Mouse (Mus musculus) heart, embryonic 13.5 days (tissue): ENCODE data around the gene Fabp7. TPM values are rescaled to one million over a fixed set of nuclear protein-coding genes. Genes with fewer than 3 reads are reported as not detected.

Source experiments
- ATAC-seq: fragments of 200-750 bp; cut with Nextera tagmentation; 2 replicates; pipeline ENCODE4 v1.8.0; 2017; ENCODE audit warnings: moderate TSS enrichment; ENCODE audit not compliant: insufficient number of reproducible peaks, low FRiP score, low TSS enrichment; ENCODE audit errors: extremely low read depth
- H3K27ac ChIP-seq: fragments of 300-500 bp; sonication (generic); replicated peaks from 2 replicates; pipeline ENCODE4 v1.5.1; 2015; ENCODE audit warnings: moderate library complexity, mild to moderate bottlenecking, inconsistent platforms
- H3K27me3 ChIP-seq: fragments of 300-500 bp; sonication (generic); replicated peaks from 2 replicates; pipeline ENCODE4 v1.6.1; 2015; ENCODE audit warnings: mild to moderate bottlenecking, inconsistent platforms
- H3K36me3 ChIP-seq: fragments of 300-500 bp; sonication (generic); 2 replicates; pipeline ENCODE4 v1.6.1; 2015; ENCODE audit warnings: mild to moderate bottlenecking, inconsistent platforms
- H3K4me1 ChIP-seq: fragments of 300-500 bp; sonication (generic); 2 replicates; pipeline ENCODE4 v1.6.1; 2015; ENCODE audit warnings: inconsistent platforms
- H3K4me2 ChIP-seq: fragments of 300-500 bp; sonication (generic); 2 replicates; pipeline ENCODE4 v1.6.1; 2015; ENCODE audit warnings: inconsistent platforms, mild to moderate bottlenecking, moderate library complexity
- H3K4me3 ChIP-seq: fragments of 300-500 bp; sonication (generic); 2 replicates; pipeline ENCODE4 v1.5.1; 2015; ENCODE audit warnings: moderate library complexity, mild to moderate bottlenecking, inconsistent platforms
- H3K9ac ChIP-seq: fragments of 300-500 bp; sonication (generic); 2 replicates; pipeline ENCODE4 v1.6.1; 2015; ENCODE audit warnings: inconsistent platforms, mild to moderate bottlenecking, moderate library complexity
- H3K9me3 ChIP-seq: fragments of 300-500 bp; sonication (generic); 2 replicates; pipeline ENCODE4 v1.6.1; 2016; ENCODE audit warnings: inconsistent platforms
- WGBS: fragments of 180-500 bp; shearing (Covaris S2); methylation state at CpG from one replicate; pipeline ENCODE4 v1.1.7; 2015; ENCODE audit warnings: mixed read lengths; 5-methylcytosine and 5-hydroxymethylcytosine counted together
- polyA plus RNA-seq: library from polyadenylated mRNA; unstranded; fragments of >200 nt; fragmentation: Nextera tagmentation; extraction: Ambion mirVana; gene quantifications from 2 replicates; pipeline ENCODE4 v1.2.1, GENCODE M21; 2015

Gene Fabp7
- polyA plus RNA-seq, 1 experiment from 2014 or later, result 4.2 TPM

DNA sequence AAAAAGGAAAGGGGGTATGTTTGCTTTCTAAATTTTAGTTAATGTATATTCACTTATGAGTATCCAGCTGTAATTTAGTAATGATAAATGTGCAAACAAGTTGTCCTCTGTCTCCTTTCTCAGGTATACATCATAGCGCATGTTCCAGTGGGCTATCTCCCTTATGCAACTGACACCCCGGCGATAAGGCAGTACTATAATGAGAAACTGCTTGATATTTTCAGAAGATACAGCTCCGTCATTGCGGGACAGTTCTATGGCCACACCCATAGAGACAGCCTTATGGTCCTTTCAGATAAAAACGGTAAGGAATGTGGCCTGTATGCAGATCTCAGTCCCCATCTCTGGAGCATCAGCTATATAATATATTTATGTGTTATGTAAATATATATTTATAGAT lies 23.1 kb downstream of the Fabp7 start:
- no peak for ATAC-seq
- Histone ChIP-seq H3K4me2 (no peak overlapping the region), H3K27ac (no peak overlapping the region), H3K4me1 (no peaks in the 10 kb centered on the region), H3K27me3 (no peaks in the 10 kb centered on the region), H3K36me3 (peaks cover 16% of the 10 kb centered on the region), H3K9me3 (no peaks in the 10 kb centered on the region), H3K4me3 (no peak overlapping the region), H3K9ac (no peak overlapping the region)
- 79% methylated on average over 6 of the region's 6 CpGs for whole genome bisulfite sequencing

DNA sequence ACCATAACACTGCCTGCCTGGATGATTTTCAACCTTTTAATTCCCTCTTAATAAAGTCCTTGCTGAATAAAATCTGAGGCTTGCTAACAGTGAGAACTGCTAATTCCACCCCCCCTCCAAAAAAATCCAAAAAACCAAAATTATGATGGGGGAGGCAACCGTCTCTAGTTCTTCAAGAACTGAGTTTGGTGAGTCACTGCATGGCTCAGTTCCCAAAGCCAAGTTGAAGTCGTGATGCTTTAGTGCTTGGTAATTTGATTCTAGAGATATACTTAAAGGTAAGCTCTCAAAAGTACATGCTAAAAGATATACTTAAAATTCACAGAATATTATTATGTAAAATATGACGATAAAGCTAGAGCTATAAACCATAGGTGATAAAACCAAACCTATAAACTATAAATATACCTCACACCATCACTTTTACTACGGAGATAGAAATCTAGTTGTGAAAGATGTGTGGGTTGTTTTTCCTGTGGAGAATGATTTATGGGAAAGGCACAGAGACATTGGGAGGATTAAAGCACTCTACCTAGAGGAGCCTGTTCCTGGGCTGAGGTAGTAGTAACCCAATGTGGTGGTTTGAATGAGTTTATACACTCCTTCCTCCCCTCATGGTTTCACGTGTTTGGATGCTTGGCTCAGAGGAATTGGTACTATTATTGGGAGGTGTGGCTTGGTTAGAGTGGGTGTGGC lies 27.6 kb downstream of the Fabp7 start:
- H3K9me3 ChIP-seq, result no peaks in the 10 kb centered on the region
- WGBS, result 78% methylated on average over 5 of the region's 5 CpGs

DNA sequence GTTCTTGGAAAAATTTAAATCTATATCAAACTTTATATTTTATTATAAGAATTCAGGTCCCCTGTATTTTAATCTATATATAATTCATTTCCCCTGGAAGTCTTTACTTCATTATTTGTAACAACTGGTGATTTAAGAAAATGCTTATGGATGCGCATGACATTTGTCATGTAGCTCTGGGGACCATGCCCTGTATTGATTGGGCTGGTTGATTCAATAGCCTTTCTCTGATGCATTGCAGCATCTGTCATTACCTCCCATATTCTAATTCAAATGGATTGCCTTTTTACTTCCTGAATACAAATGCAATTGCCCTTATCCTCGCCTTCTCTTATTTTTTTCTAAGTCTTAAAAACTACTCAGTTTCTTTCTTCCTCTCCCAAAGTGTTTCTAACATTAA lies 29.6 kb downstream of the Fabp7 start:
- H3K9ac ChIP-seq, result no peak overlapping the region
- no peaks in the 10 kb centered on the region for H3K9me3 ChIP-seq
- 0 out of 2 replicates have a peak, but pooled peaks cover 8% of the 10 kb centered on the region for H3K36me3 ChIP-seq
- ATAC-seq, result no peak
- H3K27ac ChIP-seq, result no peak overlapping the region
- H3K4me2 ChIP-seq, result no peak overlapping the region
- WGBS, result 72% methylated on average over 2 of the region's 2 CpGs
- no peaks in the 10 kb centered on the region for H3K27me3 ChIP-seq
- H3K4me1 ChIP-seq, result no peaks in the 10 kb centered on the region
- H3K4me3 ChIP-seq, result no peak overlapping the region

More for the DNA sequence above, 27.6 kb downstream of the Fabp7 start:
- H3K4me3 ChIP-seq, result no peak overlapping the region
- H3K9ac ChIP-seq, result no peak overlapping the region
- ATAC-seq, result no peak
- H3K27me3 ChIP-seq, result no peaks in the 10 kb centered on the region
- no peak overlapping the region for H3K27ac ChIP-seq
- H3K4me2 ChIP-seq, result no peak overlapping the region
- no peaks in the 10 kb centered on the region for H3K4me1 ChIP-seq
- H3K36me3 ChIP-seq, result peaks cover 14% of the 10 kb centered on the region; the same call in 1 of the 2 replicates

DNA sequence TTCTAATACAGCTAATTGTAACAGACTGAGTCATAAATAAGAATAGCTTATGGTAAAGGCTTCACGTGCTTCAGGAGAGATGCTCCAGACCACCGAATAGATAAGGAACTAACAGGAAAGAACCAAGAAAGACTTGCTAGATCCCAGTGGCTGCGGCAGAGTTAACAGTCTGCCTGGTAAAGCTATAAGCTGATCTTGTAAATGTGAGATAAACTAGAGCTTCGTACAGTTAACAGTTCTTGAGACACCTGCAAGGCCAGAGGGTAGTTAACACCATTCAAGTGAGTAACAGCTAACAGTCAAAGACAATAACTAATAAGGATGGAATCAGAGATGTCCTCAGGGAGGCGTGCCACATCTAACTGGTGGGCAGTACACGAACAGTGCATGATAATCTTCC lies 31.2 kb downstream of the Fabp7 start:
- H3K4me3 ChIP-seq, result no peak overlapping the region
- no peaks in the 10 kb centered on the region for H3K27me3 ChIP-seq
- no peak overlapping the region for H3K9ac ChIP-seq
- no peaks in the 10 kb centered on the region for H3K4me1 ChIP-seq
- H3K4me2 ChIP-seq, result no peak overlapping the region
- WGBS, result 61% methylated on average over 6 of the region's 6 CpGs
- no peak for ATAC-seq
- 0 out of 2 replicates have a peak, but pooled peaks cover 7% of the 10 kb centered on the region for H3K36me3 ChIP-seq
- no peaks in the 10 kb centered on the region for H3K9me3 ChIP-seq
- no peak overlapping the region for H3K27ac ChIP-seq

DNA sequence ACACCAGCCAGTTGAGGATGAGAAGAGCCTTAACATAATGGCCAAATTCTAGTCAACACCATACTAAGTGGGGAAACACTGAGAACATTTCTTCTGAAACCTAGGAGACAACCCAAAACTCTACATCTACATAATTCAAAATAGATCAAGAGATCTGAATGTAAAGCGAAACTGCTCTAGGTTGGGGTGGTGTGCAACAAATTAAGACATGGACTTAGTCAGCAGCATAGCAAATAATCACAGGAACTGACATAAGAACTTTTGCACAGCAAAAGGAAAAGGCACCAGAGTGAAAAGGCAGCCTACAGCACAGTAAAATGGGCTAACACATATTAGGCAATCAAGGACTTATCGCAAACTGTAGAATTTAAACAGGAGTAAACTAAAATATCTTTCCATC lies 34.5 kb downstream of the Fabp7 start:
- Histone ChIP-seq H3K4me1 (no peaks in the 10 kb centered on the region), H3K27ac (no peak overlapping the region)
- ATAC-seq, result no peak

DNA sequence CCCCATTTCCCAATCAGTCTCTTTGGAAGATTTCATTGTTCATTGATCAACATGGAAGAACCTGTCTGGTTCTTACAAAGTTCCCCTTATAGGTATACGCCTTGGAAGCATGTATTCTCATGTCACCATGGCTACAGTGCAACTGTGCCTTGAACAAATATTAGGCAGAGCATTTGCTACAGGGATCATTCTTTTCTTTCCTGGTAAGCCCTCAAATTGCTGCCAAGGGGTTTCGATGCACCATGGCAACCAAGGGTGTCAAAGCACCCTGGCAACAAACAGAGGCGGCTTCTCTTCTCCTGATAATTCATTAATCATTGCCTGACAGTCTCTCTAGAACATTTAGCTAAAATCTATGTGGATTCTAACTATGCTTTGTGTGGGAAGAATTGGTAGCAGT lies 37.8 kb downstream of the Fabp7 start:
- no peaks in the 10 kb centered on the region for H3K9me3 ChIP-seq
- no peaks in the 10 kb centered on the region for H3K27me3 ChIP-seq
- no peak overlapping the region for H3K9ac ChIP-seq
- H3K4me2 ChIP-seq, result no peak overlapping the region
- no peaks in the 10 kb centered on the region for H3K4me1 ChIP-seq
- no peak for ATAC-seq
- 56% methylated on average over 3 of the region's 3 CpGs for WGBS
- no peak overlapping the region for H3K4me3 ChIP-seq
- no peak overlapping the region for H3K27ac ChIP-seq
- H3K36me3 ChIP-seq, result no peaks in the 10 kb centered on the region

More for the DNA sequence above, 34.5 kb downstream of the Fabp7 start:
- 80% methylated on average over 2 of the region's 2 CpGs for WGBS
- no peaks in the 10 kb centered on the region for H3K27me3 ChIP-seq
- H3K4me2 ChIP-seq, result no peak overlapping the region
- no peak overlapping the region for H3K4me3 ChIP-seq
- H3K36me3 ChIP-seq, result no peaks in the 10 kb centered on the region
- no peaks in the 10 kb centered on the region for H3K9me3 ChIP-seq
- no peak overlapping the region for H3K9ac ChIP-seq

DNA sequence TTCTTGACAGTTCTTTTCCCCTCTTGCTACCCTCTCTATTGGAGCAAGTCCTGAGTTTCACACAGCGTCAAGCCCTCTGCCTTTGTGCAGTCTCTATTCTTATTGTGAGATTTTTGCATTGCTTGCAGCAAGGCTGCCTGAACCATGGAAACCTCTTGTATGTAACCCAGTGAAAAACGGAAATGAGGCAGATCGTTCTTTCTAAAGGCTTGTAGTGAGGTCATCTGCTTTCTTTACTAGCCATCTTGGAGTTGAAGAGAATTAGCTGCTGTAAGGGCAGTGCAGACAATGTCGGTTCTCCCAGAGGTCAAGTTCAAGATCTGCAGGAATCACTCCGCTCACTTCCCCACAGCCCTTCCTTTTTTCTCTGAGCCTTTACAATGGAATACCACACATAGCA lies 44.0 kb downstream of the Fabp7 start:
- 57% methylated on average over 5 of the region's 5 CpGs for WGBS
- no peaks in the 10 kb centered on the region for H3K4me1 ChIP-seq
- no peak overlapping the region for H3K4me2 ChIP-seq
- no peaks in the 10 kb centered on the region for H3K36me3 ChIP-seq
- no peak overlapping the region for H3K9ac ChIP-seq
- no peak overlapping the region for H3K27ac ChIP-seq
- H3K9me3 ChIP-seq, result no peaks in the 10 kb centered on the region
- no peak for ATAC-seq
- no peak overlapping the region for H3K4me3 ChIP-seq
- H3K27me3 ChIP-seq, result no peaks in the 10 kb centered on the region

DNA sequence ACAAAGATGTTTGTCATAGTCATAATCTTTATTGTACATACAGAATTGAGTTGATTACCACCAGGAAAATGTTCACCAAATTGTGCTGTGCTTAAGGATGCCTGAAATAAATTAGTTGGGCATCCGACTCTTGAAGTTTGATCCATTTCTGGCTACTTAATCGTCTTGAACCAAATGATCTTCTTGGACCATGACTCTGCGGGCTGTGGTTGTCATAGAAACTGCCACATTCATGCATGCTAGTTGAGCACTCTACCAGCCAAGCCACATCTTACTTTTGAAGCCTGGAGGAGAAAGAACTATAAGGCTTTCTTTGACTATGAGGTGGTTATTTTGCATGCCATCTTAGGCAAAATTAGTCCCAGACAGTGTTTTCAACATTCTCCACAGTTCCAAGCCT lies 44.9 kb downstream of the Fabp7 start:
- Histone ChIP-seq H3K4me1 (no peaks in the 10 kb centered on the region), H3K27me3 (no peaks in the 10 kb centered on the region), H3K9me3 (no peaks in the 10 kb centered on the region), H3K9ac (no peak overlapping the region), H3K27ac (no peak overlapping the region), H3K4me2 (no peak overlapping the region), H3K4me3 (no peak overlapping the region), H3K36me3 (no peaks in the 10 kb centered on the region)
- ATAC-seq, result no peak
- 83% methylated on average over 3 of the region's 3 CpGs for WGBS

DNA sequence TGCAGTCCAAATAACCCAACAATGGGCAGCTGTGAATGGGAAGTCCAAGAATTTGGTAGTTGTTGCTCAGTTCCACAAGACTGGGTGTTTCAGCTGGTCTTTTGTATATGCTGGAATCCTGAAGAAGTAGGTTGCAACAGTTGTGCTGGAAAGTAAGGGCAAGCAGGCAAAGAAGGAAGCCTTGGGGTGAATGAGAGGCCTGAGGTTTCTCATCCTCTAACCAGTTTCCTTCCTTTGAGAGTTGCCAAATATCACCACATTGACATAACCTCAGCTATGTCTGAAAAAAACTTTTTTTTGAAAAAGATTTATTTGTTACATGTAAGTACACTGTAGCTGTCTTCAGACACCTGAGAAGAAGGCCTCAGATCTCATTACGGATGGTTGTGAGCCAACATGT lies 50.4 kb downstream of the Fabp7 start:
- Histone ChIP-seq H3K9me3 (no peaks in the 10 kb centered on the region), H3K4me3 (no peak overlapping the region), H3K4me2 (no peak overlapping the region), H3K4me1 (no peaks in the 10 kb centered on the region), H3K27me3 (no peaks in the 10 kb centered on the region), H3K27ac (no peak overlapping the region), H3K36me3 (no peaks in the 10 kb centered on the region), H3K9ac (no peak overlapping the region)
- ATAC-seq, result no peak
- WGBS, result 82% methylated on average over 1 of the region's 1 CpGs

DNA sequence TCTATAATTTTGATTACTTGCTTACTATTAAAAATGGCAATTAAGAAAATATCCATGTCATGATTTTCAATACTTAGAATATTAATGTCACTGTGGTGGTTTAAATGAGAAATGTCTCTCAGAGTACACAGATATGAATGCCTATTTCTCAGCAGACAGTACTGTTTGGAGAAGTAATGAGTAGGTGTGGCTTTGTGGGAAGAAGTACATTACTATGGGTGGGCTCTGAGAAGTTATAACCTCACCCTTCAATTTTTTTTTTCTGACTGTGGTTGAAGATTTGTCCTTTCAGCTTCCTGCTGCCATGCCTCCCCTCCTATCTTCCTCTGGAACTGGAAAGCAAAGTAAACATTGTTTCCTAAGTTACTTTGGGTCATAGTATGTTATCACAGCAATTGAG lies 51.3 kb downstream of the Fabp7 start:
- no peak overlapping the region for H3K27ac ChIP-seq
- no peak overlapping the region for H3K9ac ChIP-seq
- H3K4me1 ChIP-seq, result no peaks in the 10 kb centered on the region
- H3K27me3 ChIP-seq, result no peaks in the 10 kb centered on the region
- H3K36me3 ChIP-seq, result no peaks in the 10 kb centered on the region
- no peak for ATAC-seq
- no peak overlapping the region for H3K4me3 ChIP-seq
- H3K4me2 ChIP-seq, result no peak overlapping the region
- no peaks in the 10 kb centered on the region for H3K9me3 ChIP-seq
